Mouse (Mus musculus): ENCODE results near the gene Elk3. TPM values are rescaled to one million over a fixed set of nuclear protein-coding genes. Genes with fewer than 3 reads are reported as not detected.

The Elk3 gene
- polyA plus RNA-seq, 2 experiments, result 42.4 to 60.9 TPM

DNA sequence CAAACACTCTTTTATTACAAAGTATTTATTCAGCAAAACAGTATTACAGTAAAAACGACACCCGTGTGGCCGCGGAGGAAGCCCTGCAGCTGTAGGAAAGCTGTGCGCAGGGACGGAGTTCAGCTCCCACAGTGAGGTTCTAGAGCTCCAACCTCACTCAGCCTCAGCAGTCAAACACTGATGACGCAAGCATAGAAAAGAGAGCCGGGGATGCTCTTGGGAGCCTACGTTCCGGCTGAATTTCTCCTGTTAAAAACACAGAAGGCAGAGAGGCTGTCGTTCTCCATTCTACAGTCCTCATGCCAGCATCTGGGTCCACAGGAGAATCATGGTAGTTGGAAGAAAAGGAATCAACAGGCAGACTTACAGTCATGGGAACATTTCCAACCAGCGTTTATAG lies 63.5 kb downstream of the Elk3 start:
- no peak for TF ChIP-seq POLR2A (IDR thresholded peaks at IDR 0.05; ENCODE audit: borderline replicate concordance, extremely low read depth, insufficient read depth, insufficient read length)
- H3K4me1 ChIP-seq (ENCODE audit: control insufficient read depth, insufficient read depth, low read length), result peaks cover 47% of the 10 kb centered on the region
- no peaks in the 10 kb centered on the region for H3K9me3 ChIP-seq (ENCODE audit: control insufficient read depth, low read length)
- H3K27me3 ChIP-seq (ENCODE audit: control insufficient read depth, insufficient read depth, low read length), result no peaks in the 10 kb centered on the region
- DNase-seq (ENCODE audit: low spot score) (no peak), ATAC-seq (ENCODE audit: low FRiP score, low read depth) (no peak)
- no peak overlapping the region for H3K9ac ChIP-seq (ENCODE audit: low read depth, low read length, severe bottlenecking)
- H3K4me3 ChIP-seq (replicated peaks; ENCODE audit: low read length), result no peak overlapping the region
- WGBS, result 74% methylated on average over 12 of the region's 12 CpGs
- H3K27ac ChIP-seq (replicated peaks; ENCODE audit: low read depth, low read length), result peak overlapping the region; percentile 58; the same call in 1 of the 2 replicates
- no peak overlapping the region for H3K4me2 ChIP-seq (replicated peaks; ENCODE audit: low read depth, low read length, severe bottlenecking)
- H3K36me3 ChIP-seq (ENCODE audit: control insufficient read depth, insufficient read depth, low read length), result peaks cover 40% of the 10 kb centered on the region

DNA sequence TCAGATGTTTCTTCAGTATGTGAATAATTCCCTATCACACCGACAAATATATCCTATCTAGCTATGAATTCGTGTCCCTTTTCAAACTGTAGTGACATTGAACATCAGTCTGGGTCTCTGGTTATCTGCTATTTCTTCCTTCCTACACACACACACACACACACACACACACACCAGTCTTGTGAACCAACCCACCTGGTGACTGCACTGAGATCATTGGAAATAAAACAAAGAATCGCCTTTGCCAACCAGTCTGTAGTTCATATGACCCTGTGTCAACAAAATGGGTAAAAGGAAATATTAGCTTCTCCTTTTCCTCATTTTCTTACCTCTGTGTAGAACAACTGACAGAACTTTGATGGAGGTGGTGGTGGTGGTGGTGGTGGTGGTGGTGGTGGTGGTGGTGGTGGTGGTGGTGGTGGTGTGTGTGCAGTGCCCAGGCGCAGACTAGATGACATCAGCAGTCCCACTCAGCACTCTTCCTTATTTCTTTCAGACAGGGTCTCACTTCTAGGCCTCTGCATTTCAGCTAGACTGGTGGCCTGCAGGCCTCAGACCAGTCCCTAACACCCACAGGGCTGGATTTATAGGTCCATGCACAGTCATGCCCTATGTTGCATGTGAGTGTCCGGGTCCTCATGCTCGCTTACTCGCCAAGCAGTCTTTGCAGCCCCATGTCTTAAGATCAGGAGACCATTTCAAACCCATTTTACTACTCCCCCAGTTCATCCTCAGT lies 64.6 kb downstream of the Elk3 start:
- no peak for TF ChIP-seq POLR2A (IDR thresholded peaks at IDR 0.05; ENCODE audit: borderline replicate concordance, extremely low read depth, insufficient read depth, insufficient read length)
- peaks cover 38% of the 10 kb centered on the region for H3K4me1 ChIP-seq (ENCODE audit: control insufficient read depth, insufficient read depth, low read length)
- no peaks in the 10 kb centered on the region for H3K27me3 ChIP-seq (ENCODE audit: control insufficient read depth, insufficient read depth, low read length)
- ATAC-seq (ENCODE audit: low FRiP score, low read depth), result no peak
- H3K9ac ChIP-seq (ENCODE audit: low read depth, low read length, severe bottlenecking), result no peak overlapping the region
- no peak overlapping the region for H3K4me3 ChIP-seq (replicated peaks; ENCODE audit: low read length)
- no peak overlapping the region for H3K27ac ChIP-seq (replicated peaks; ENCODE audit: low read depth, low read length)
- 90% methylated on average over 7 of the region's 7 CpGs for WGBS
- no peak overlapping the region for H3K4me2 ChIP-seq (replicated peaks; ENCODE audit: low read depth, low read length, severe bottlenecking)
- H3K36me3 ChIP-seq (ENCODE audit: control insufficient read depth, insufficient read depth, low read length), result peaks cover 40% of the 10 kb centered on the region
- H3K9me3 ChIP-seq (ENCODE audit: control insufficient read depth, low read length), result no peaks in the 10 kb centered on the region
- DNase-seq (ENCODE audit: low spot score), result no peak

DNA sequence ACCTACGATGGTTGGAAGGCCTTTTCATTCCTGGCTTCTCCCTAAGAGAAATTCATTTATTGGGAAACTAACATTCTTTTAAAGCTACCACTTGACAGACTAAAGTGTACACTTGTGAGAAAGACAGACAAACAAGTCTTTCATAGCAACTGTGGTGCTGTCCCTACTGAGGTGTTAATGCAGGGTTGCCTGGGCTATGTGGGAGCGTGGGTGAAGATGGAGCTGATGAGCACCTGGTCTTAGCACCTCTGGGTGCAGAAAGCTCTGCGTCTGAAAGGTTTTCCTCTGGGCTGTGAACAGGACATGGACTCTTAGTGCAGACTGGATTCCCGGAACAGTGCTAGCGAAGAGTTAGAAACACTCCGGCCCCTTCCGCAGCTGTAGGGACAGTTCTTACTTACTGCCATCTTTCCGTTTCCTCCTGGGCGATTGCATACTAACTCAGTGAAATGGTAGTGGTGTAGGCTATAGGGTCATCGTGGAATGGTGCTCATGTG lies 66.7 kb downstream of the Elk3 start:
- Histone ChIP-seq H3K4me3 (replicated peaks; ENCODE audit: low read length) (no peak overlapping the region), H3K36me3 (ENCODE audit: control insufficient read depth, insufficient read depth, low read length) (peaks cover 42% of the 10 kb centered on the region), H3K27ac (replicated peaks; ENCODE audit: low read depth, low read length) (no peak overlapping the region), H3K4me1 (ENCODE audit: control insufficient read depth, insufficient read depth, low read length) (peaks cover 23% of the 10 kb centered on the region), H3K27me3 (ENCODE audit: control insufficient read depth, insufficient read depth, low read length) (no peaks in the 10 kb centered on the region), H3K4me2 (replicated peaks; ENCODE audit: low read depth, low read length, severe bottlenecking) (no peak overlapping the region), H3K9me3 (ENCODE audit: control insufficient read depth, low read length) (no peaks in the 10 kb centered on the region), H3K9ac (ENCODE audit: low read depth, low read length, severe bottlenecking) (no peak overlapping the region)
- ATAC-seq (ENCODE audit: low FRiP score, low read depth) (no peak), DNase-seq (ENCODE audit: low spot score) (no peak)
- no peak for TF ChIP-seq POLR2A (IDR thresholded peaks at IDR 0.05; ENCODE audit: borderline replicate concordance, extremely low read depth, insufficient read depth, insufficient read length)
- WGBS, result 77% methylated on average over 10 of the region's 10 CpGs

DNA sequence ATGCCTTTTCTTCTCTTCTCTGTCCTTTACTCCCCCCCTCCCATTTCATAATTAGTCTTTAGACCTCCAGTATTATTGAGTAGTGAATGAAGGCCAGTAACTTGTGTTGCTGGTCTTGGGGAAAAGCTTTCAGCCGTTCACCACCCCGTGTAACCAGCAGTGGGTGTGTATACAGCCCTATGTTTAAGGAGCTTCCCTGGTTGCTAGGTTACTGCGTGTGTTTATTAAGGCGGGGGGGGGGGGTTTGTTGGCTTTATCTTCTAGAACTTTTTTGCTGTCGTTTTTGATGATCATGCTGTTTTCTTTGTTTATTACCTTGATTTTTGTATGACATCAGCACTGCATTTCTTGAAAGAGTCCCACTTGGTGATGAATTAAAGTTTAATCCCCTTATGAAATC lies 68.1 kb downstream of the Elk3 start:
- DNase-seq (ENCODE audit: low spot score) (no peak), ATAC-seq (ENCODE audit: low FRiP score, low read depth) (no peak)
- no peak overlapping the region for H3K4me3 ChIP-seq (replicated peaks; ENCODE audit: low read length)
- H3K4me2 ChIP-seq (replicated peaks; ENCODE audit: low read depth, low read length, severe bottlenecking), result no peak overlapping the region
- no peaks in the 10 kb centered on the region for H3K9me3 ChIP-seq (ENCODE audit: control insufficient read depth, low read length)
- H3K36me3 ChIP-seq (ENCODE audit: control insufficient read depth, insufficient read depth, low read length), result peaks cover 42% of the 10 kb centered on the region
- H3K27ac ChIP-seq (replicated peaks; ENCODE audit: low read depth, low read length), result no peak overlapping the region
- WGBS, result 15% methylated on average over 5 of the region's 5 CpGs
- H3K9ac ChIP-seq (ENCODE audit: low read depth, low read length, severe bottlenecking), result no peak overlapping the region
- no peaks in the 10 kb centered on the region for H3K27me3 ChIP-seq (ENCODE audit: control insufficient read depth, insufficient read depth, low read length)
- H3K4me1 ChIP-seq (ENCODE audit: control insufficient read depth, insufficient read depth, low read length), result peaks cover 15% of the 10 kb centered on the region
- no peak for TF ChIP-seq POLR2A (IDR thresholded peaks at IDR 0.05; ENCODE audit: borderline replicate concordance, extremely low read depth, insufficient read depth, insufficient read length)

DNA sequence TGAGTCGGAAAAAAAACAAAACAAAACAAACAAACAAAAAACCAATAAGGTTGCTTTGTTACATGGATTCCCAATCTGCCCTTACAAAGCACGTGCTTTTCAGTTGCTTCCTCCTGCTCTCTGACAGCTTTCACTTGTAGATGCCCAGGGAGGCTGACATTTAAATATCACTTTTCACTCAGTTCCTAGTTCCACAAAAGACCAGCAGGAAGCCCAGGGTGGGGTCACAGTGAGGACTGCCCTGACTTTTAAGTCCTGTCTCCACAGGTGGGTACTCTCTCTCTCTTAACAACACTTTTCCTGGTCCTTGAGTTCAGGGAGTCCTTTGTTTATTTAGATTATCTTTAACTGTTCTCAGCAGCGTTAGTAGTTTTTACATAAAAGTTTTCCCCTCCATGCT lies 68.7 kb downstream of the Elk3 start:
- H3K27me3 ChIP-seq (ENCODE audit: control insufficient read depth, insufficient read depth, low read length), result no peaks in the 10 kb centered on the region
- no peak for TF ChIP-seq POLR2A (IDR thresholded peaks at IDR 0.05; ENCODE audit: borderline replicate concordance, extremely low read depth, insufficient read depth, insufficient read length)
- no peak overlapping the region for H3K4me2 ChIP-seq (replicated peaks; ENCODE audit: low read depth, low read length, severe bottlenecking)
- no peak overlapping the region for H3K9ac ChIP-seq (ENCODE audit: low read depth, low read length, severe bottlenecking)
- no peaks in the 10 kb centered on the region for H3K9me3 ChIP-seq (ENCODE audit: control insufficient read depth, low read length)
- DNase-seq (ENCODE audit: low spot score) (no peak), ATAC-seq (ENCODE audit: low FRiP score, low read depth) (no peak)
- peaks cover 9% of the 10 kb centered on the region for H3K4me1 ChIP-seq (ENCODE audit: control insufficient read depth, insufficient read depth, low read length)
- H3K36me3 ChIP-seq (ENCODE audit: control insufficient read depth, insufficient read depth, low read length), result peaks cover 41% of the 10 kb centered on the region
- WGBS, result 25% methylated on average over 3 of the region's 3 CpGs
- H3K27ac ChIP-seq (replicated peaks; ENCODE audit: low read depth, low read length), result no peak overlapping the region
- no peak overlapping the region for H3K4me3 ChIP-seq (replicated peaks; ENCODE audit: low read length)
